Comparison of ENCODE assay signal across 8 mouse cellular contexts in the genomic region with DNA sequence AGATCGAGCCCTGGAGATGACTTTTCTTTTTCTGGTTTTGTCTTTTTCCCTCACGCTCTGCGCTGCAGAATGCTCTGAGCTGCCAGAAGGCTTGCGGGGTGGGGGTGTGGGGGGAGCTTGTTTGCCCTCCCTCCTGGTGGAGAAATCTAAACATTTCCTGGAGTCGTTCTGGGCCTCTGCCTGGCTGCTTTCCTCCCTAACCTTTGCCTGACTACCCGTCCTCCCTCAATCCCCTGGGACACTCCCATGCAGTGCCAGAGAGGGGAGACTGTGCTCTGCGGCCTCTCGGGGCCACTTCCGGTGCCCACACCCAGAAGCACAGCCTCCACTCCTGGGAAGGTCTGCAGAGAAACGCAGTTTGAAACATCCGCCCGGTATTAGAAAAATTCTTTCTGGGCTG. TPM values are rescaled to one million over a fixed set of nuclear protein-coding genes. Genes with fewer than 3 reads are reported as not detected.
A peak's percentile ranks its signal among the peaks of the same experiment; 100 is the strongest.
DNase-seq lines count a peak whose midpoint lies in the region; ATAC-seq and TF ChIP-seq lines count a peak whose summit lies in the region.

Hcar1 (minus strand) TSS at position 93 of the 400 bp plus-strand sequence.

- no peak within 1 kb of the TSS for H3K4me3 ChIP-seq in heart, embryonic 10.5 days
- no peak within 1 kb of the TSS for H3K4me3 ChIP-seq in embryonic facial prominence, embryonic 14.5 days (ENCODE audit: low read depth, low read length)
- H3K4me3 ChIP-seq in kidney, adult 2 months (ENCODE audit: insufficient read depth, low read depth, low read length), result peak within 1 kb of the TSS; percentile 46

- no peaks in the 10 kb centered on the region for H3K9me3 ChIP-seq in heart, embryonic 10.5 days
- H3K9me3 ChIP-seq in embryonic facial prominence, embryonic 14.5 days (ENCODE audit: control insufficient read depth, low read length), result no peaks in the 10 kb centered on the region

- no peak for TF ChIP-seq CTCF in kidney, adult 2 months (conservative IDR thresholded peaks at IDR 0.05; ENCODE audit: insufficient read depth, insufficient read length, low read depth, low read length)

- H3K4me2 ChIP-seq in embryonic facial prominence, embryonic 14.5 days (ENCODE audit: low read depth, low read length), result peak within 1 kb of the TSS; percentile 46

- DNase-seq in heart, adult 18-20 months, result peak; percentile 38 to 50
- DNase-seq in heart, embryonic 10.5 days (ENCODE audit: low spot score), result no peak
- peak; percentile 36 for DNase-seq in embryonic facial prominence, embryonic 14.5 days (ENCODE audit: low spot score)
- DNase-seq in kidney, adult 2 months, result peak; percentile 54
- peak; percentile 28 to 59 for DNase-seq in lung, postnatal 4 days
- DNase-seq in c-Kit-positive CD71-positive TER-119-positive erythroid progenitor cells, embryonic 14.5 days (ENCODE audit: low spot score), result no peak
- no peak for DNase-seq in layer of hippocampus, adult 9-11 months
- DNase-seq in gastrocnemius, adult 18-20 months (ENCODE audit: low spot score), result no peak

- no peak; the same call in 1 of the 2 replicates for ATAC-seq in embryonic facial prominence, embryonic 14.5 days (ENCODE audit: low read depth)

- H3K27ac ChIP-seq in heart, embryonic 10.5 days, result no peak within 1 kb of the TSS
- H3K27ac ChIP-seq in embryonic facial prominence, embryonic 14.5 days (replicated peaks; ENCODE audit: low read depth, low read length), result peak within 1 kb of the TSS; percentile 33; the same call in 1 of the 2 replicates
- H3K27ac ChIP-seq in kidney, adult 2 months (ENCODE audit: insufficient read depth, low read depth, low read length), result peak within 1 kb of the TSS; percentile 64

- peak within 1 kb of the TSS; percentile 37 for H3K9ac ChIP-seq in embryonic facial prominence, embryonic 14.5 days (ENCODE audit: low read depth, low read length)

- 55% methylated on average over 12 of the region's 12 CpGs for WGBS in heart, embryonic 10.5 days
- 34% methylated on average over 12 of the region's 12 CpGs for WGBS in embryonic facial prominence, embryonic 14.5 days
- WGBS in kidney, adult 2 months, result 19% methylated on average over 12 of the region's 12 CpGs

- peaks cover 3% of the 10 kb centered on the region; the same call in 1 of the 2 replicates for H3K4me1 ChIP-seq in heart, embryonic 10.5 days
- peaks cover 13% of the 10 kb centered on the region; the same call in 1 of the 2 replicates for H3K4me1 ChIP-seq in embryonic facial prominence, embryonic 14.5 days (ENCODE audit: control insufficient read depth, insufficient read depth, low read length)
- no peaks in the 10 kb centered on the region for H3K4me1 ChIP-seq in kidney, adult 2 months (ENCODE audit: control insufficient read depth, insufficient read depth, low read length)

- TF ChIP-seq POLR2A in kidney, adult 2 months (IDR thresholded peaks at IDR 0.05; ENCODE audit: low read depth, low read length), result no peak

- no peaks in the 10 kb centered on the region for H3K36me3 ChIP-seq in heart, embryonic 10.5 days
- no peaks in the 10 kb centered on the region for H3K36me3 ChIP-seq in embryonic facial prominence, embryonic 14.5 days (ENCODE audit: control insufficient read depth, insufficient read depth, low read length)
- H3K36me3 ChIP-seq in kidney, adult 2 months (ENCODE audit: control insufficient read depth, insufficient read depth, low read length), result no peaks in the 10 kb centered on the region

- no peaks in the 10 kb centered on the region; the same call in 1 of the 2 replicates for H3K27me3 ChIP-seq in heart, embryonic 10.5 days (ENCODE audit: insufficient read depth, poor library complexity, severe bottlenecking)
- H3K27me3 ChIP-seq in embryonic facial prominence, embryonic 14.5 days (replicated peaks; ENCODE audit: control insufficient read depth, insufficient read depth, low read length), result no peaks in the 10 kb centered on the region
- H3K27me3 ChIP-seq in kidney, adult 2 months (replicated peaks; ENCODE audit: control insufficient read depth, insufficient read depth, low read length), result no peaks in the 10 kb centered on the region

RNA-seq across cellular contexts. Expression of gene Hcar1, which starts in this region (rescaled TPM):
- total RNA-seq in heart, adult 18-20 months (2021), result under 1 TPM; 0.47 to 0.90 TPM
- not detected in 2 replicates for polyA plus RNA-seq in heart, embryonic 10.5 days (2016; fragmentation: Nextera tagmentation; extraction: Ambion mirVana)
- polyA plus RNA-seq in embryonic facial prominence, embryonic 14.5 days (2014; fragmentation: Nextera tagmentation; extraction: Ambion mirVana), result 1.2 and 2.3 TPM in 2 replicates
- polyA plus RNA-seq in kidney, adult 2 months (2012; rRNA removed), result 11.1 and 13.0 TPM in 2 replicates
- under 1 TPM; 0.21 to 0.36 TPM for total RNA-seq in gastrocnemius, adult 18-20 months (2021)

Comparison
In these comparisons a context has a peak if more than half of its experiments do, and no peak if none do; other contexts are left out.
1. Peak in DNase-seq in heart, adult 18-20 months; RNA of the gene not detected or under 1 TPM.
2. DNase-seq: peak in embryonic facial prominence, embryonic 14.5 days (single experiment), kidney, adult 2 months (single experiment) and lung, postnatal 4 days (2 of 2); none in heart, embryonic 10.5 days (single experiment), c-Kit-positive CD71-positive TER-119-positive erythroid progenitor cells, embryonic 14.5 days (single experiment), layer of hippocampus, adult 9-11 months (single experiment) and gastrocnemius, adult 18-20 months (single experiment).